Mouse (Mus musculus): ENCODE results near the gene Thsd4.

Thsd4 gene

DNA sequence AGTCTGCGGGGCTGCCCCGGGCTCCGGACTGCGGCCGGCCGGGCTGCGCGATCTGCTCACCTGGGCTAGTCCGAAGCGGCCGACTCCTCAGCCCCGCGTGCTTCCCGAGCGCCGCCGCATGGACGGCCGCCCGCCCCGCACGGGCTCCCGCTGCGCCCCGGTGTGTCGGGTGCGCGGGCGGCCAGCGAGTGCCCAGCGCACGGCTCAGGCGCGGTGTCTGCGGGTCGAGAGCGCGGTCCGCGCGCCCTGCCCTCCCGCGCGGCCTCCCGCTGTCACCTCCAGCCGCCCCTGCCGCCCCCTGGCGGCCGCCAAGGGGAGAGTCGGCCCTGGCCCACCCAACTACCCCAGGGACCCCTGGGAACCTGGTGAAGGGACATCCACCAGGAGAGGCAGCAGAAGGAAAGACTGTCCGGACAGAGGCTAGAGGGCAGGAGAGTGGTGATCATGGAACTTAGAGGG lies at the start of gene Thsd4:
Gene Thsd4, minus strand, starts transcription at position 241 of the 459 bp plus-strand sequence.
- in situ Hi-C loops (cut with MboI, MseI): no loop called here

DNA sequence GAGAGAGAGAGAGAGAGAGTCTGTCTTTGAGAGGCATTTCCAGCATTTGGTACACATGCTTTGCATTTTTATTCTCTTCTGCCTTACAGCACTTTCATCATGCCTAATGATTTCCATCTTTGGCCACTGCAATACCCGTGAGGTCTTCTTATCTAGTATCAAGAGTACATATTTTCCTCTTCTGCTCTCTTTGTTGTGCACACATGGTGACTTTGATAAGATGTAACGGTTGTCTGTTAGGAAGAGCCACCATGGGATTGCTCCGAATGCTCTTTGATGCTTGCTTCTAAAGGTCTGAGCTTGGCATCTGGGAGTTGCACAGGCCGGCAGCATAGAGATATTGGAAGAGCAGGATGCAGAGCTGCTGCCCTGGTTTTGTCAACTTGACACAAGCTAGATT lies 49.2 kb upstream of the Thsd4 start:
- in situ Hi-C loops (cut with MboI, MseI): no loop called here

DNA sequence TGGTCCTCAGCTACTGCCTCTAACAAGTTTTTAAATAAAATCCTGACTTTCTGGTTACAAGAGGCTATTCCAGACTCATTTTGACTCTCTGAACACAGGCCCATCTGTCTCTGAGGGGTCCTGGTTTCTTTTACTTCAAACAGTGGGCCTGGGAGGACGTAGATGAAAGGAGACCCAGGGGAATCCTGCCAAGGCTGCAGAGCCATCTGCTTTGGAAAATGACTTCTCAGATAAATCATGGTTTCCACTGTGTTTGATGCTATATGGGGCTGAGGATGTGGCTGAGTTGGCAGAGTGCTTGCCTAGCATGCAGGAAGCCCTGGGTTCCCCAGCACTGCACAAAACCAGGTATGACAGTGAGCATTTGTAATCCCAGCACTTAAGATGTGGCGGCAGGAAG lies 47.5 kb upstream of the Thsd4 start:
- in situ Hi-C loops (cut with MboI, MseI): no loop called here

DNA sequence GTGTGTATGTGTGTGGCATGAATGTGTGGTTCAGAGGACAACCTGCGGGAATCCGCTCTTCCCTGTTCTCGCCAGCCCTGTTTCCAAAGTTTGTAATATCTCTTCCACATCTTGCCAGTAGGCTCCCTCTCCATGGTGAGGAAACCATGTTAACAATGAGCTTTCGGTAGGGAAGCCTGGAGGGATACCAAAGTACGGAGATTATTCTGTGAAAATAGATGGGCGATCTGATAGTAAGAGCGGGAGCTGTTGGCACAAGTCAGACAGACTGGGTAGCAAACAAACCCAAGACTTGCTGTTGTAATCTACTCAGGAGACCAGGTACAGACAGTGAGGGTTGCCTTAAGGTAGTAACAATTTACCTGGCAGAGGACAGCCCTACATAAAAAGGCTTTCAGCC lies 42.0 kb upstream of the Thsd4 start:
- in situ Hi-C loops (cut with MboI, MseI): no loop called here

DNA sequence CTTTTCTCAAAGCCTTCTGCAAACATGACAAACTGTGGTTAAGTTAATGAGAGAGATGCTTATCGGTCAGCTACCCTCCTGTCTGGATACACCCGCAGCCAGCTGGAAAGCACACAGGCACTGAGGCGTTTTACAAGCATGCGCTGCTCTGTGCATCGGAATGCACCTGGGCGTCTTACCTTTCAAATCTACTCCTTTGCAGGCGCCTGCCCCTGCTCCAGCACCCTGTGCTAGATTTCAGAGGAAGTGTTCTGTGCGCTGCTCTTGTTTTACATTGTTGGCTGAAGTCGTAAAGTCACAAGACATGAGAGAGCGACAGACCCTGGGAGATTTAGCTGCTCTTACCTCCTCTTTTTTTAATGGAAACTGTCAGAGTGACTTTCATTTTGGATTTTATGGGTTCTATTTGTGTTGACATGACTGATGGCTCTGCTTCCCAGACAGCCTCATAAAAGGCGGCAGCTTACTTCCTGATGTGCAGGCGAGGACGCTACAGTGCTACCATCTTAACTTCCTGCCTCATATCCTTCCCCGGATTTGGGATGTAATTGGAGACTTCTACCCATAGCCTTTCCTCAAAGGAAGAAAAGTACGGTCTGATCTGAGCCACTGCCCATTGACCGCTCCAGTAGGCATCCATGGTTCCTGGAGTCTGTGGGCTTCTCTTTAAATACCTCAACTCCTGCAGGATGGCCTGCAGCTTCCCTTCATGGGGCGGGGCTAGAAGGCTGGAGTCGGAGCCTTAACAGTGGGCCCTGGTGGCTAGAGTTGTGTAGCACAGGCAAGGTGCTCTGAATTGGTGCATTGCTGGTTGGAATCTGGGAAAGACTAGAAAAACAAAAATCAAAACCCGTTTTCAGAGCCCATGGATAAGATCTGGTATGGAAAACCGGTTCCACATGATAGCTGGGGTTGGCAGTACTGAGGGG lies 40.9 kb upstream of the Thsd4 start:
- in situ Hi-C loops (cut with MboI, MseI): no loop called here

DNA sequence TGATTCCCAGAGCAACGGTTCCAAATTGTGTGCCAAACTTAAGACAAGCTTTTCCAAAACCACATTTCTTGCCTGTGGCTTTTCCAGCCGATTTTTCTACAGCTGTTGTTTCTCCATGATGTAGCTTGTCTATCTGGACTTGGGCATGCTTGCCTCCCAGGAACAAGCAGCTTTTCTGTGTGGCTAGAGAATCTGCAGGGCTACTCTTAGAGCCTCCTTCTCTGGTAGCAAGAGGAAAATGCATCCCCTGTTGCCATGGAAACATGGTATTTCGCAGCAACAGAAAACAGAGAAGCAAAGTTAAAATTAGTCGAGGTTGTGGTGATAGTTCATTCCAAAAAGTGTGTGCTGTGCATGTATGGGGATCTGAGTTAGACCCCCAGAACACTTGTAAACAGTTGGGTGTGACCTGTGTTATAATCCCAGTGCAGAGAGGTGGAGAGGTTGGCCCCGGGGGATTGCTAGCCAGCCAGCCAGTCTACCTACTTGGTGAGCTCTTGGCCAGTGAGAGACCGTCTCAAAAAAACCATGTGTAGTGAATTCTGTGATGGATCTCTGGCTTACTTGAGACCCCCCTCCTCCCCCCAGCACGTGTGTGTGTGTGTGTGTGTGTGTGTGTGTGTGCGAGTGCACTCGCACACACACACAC lies 39.9 kb upstream of the Thsd4 start:
- in situ Hi-C loops (cut with MboI, MseI): no loop called here

DNA sequence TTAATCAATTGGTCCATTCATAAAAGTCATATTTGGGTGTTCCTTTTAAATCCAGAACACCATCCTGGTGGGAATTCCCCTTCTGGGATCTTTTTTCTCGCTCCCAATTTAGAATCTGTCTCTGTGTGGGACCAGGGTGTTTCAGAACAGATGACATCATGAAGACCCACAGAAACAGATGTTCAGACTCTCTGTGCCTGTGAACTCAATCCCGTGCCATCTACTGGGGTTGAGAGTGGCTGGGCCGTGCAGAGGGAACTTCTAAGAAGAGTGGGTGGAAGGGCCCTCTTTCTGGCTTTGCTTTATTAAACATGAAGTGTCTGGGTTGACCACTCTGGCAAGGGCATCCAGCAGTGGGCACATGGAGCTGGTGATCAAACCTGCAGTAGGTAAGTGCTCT lies 36.7 kb upstream of the Thsd4 start:
- in situ Hi-C loops (cut with MboI, MseI): no loop called here

DNA sequence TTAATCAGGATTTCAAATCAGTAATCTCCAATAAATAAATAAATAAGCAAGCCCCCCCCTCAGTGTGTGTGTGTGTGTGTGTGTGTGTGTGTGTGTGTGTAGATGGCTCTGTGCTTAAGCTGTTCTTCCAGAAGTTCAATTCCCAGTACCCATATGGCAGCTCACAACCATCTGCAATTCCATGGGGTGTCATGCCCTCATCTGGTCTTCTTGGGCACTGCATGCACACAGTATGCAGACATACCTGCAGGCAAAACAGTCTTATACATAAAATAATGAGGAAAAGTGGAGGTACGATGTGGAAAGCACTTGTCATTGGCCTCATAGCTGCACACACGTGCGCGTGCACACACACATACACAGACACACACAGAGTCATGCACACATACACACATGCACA lies 29.4 kb upstream of the Thsd4 start:
- in situ Hi-C loops (cut with MboI, MseI): no loop called here

DNA sequence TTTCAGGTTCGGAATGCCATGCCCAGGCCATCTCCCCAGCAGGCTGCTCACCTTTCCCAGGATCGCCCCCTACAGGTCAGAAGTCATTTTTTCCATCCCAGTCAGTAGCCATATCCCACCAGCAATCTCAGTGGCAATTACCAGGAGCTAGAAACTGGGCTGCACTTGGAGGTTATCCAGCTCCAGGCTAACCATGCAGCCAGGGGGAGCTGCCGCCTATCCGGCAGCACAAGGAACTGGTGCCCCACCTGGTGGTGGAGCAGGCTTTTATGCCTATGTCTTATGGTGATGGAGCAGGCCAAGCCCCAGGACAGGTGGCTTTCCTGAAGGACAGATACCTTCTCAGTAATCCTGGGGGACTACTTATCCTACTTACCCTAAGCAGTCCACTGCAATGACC lies 26.3 kb upstream of the Thsd4 start:
- in situ Hi-C loops (cut with MboI, MseI): no loop called here

DNA sequence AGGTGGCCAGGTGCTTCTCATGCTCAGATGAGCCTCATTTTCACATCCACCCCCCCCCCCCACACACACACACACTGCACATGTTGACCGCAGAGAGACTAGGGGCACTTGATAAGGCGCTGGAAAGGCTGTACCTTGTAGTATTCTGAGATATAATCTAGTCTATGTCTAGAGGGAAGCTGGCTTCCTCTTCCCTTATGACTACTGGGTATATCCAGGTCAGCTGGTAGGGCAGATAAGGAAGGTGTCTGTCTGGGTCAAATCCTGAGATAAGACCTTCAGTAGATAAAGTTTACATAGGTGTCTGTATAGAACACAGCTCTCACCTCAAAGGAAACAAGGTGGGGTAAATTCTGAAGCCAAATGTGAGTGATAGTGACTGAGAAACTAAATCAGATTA lies 24.3 kb upstream of the Thsd4 start:
- in situ Hi-C loops (cut with MboI, MseI): no loop called here

DNA sequence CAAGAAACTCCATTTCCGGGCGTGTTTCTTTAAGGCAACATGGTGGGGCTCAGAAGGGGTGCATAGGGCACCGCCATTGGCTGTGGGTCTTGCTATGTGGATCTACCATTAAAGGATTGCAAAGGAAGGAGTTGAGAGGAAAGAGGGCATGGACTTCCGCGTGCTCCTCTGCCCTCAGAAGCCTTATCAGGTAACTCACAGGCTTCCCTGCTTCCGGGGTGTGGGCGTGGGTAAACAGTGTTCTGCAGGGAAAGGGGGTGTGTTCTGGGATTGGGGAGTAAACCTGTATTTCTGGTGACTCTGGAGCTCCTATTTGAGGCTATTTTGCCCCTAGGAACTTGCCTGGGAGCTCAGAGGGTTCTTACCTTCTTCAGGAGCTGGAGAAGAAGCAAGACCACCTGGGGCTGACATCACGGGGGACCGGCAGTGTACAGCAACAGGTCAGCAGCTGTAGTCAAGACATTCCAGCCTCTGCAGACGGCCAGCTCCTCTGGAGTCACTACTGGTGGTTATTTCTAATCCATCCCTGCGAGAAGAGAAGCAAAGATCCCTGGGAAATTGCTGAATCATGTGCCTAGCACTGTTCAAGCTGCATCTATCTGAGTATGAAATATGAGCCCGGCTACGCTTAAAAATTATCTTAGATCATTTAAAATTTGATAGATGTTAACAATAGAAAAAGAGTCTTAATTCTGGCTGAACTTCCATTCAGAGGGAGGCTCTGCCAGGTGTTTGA lies 23.7 kb upstream of the Thsd4 start:
- in situ Hi-C loops (cut with MboI, MseI): no loop called here

DNA sequence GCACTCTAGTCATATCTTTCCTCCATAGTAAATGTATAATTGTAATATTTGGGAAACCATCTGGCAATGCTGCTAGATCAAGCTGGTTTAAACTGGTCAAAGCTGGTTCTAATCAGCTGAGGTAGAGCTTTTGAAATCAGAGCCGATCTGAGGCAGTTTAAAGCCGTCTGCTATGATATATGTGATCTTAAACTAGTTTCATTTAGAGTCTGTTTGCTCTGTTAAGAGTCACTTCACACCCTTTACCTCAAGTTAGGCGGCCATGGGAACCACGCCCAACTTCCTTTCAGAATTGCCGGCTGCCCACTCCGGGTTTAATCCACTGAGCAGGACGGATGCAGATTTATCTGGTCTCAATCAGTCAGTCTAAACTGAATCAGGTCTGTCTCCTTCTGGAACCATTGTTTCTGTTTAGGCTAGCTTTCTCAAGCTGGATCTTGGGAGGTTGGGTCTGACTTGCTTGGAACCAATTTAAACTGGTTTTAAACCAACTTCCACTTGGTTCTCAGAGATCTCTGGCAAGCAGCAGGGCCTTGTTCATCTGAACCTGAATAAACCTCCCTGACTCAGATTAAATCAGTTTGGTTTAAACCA lies 21.7 kb upstream of the Thsd4 start:
- in situ Hi-C loops (cut with MboI, MseI): no loop called here

DNA sequence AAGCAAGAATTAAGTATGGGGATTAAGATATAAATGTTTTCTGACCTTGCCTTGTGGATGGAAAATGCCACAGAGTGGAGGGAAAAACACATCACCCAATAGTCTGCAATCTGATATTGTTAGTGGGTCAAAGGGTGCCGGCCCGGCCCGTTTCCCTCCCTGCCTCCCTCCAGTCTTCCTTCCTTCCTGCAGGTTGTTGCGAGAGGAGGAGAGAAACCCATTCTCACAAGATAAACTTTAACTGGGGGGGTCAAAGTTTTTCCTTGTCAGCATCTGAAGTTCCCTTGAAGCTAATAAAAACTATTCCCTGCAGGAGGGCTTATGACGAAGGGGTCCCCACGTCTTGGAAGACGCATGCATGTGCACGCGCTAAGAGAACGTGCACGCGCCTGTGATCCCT lies 8.5 kb upstream of the Thsd4 start:
- in situ Hi-C loops (cut with MboI, MseI): no loop called here

DNA sequence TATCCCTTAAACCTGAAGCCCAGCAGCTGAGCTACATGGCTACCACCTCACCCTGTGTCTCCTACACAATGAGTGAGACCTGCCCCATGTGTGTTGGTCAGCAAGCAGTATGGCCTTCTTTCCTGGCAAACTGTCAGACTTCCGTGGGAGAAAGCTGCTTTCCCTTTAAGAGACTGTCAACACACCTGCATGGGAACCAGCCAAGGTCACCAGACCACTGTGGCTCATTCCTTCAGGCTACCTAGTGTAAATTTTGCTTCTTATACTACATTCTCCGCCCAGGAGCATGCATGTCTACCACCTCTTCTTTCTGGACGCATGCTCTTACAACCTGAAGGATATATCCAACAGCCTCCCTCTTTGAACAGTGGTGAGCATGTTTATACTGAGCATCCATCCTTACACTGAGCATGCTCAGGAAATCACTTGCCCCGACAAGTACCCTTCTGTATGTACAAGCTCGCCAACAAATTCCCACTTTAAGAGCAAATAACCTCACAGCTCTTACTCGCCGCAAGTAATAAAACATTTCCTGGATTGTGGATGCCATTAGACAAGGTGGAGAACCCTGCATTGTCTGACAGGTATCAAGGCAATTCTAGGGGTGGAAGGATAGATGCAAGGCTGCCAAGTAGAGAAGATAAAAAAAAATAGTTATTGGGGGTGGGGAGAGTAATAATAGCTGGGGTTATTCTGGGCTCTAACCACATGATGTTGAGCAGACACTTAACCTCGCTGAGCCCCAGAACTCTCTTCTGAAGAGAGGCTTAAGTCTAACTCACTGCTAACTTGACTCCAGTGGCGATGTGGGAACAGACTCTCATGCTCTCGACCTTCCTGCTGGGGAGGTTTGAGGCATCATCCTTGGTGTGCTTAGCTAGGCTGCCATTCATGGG lies 7.8 kb upstream of the Thsd4 start:
- in situ Hi-C loops (cut with MboI, MseI): no loop called here

DNA sequence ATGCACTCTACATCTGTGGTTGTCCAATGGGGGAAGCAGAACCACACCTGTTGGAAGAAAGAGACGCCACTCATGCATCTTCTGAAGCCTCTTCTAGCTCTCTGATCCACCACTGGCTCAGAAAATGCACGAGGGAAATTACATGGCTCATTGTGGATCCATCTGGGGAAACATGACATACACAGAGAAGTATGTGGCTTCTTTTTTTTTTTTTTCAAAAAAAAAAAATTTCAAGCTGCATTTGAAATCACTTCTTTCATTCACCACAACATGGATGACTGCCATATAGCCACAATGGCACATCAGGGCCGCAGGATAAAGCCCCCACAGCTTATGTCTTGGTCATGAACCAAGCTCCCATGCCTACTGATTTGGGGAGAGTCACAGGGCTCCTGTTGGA lies 6.4 kb upstream of the Thsd4 start:
- in situ Hi-C loops (cut with MboI, MseI): no loop called here

DNA sequence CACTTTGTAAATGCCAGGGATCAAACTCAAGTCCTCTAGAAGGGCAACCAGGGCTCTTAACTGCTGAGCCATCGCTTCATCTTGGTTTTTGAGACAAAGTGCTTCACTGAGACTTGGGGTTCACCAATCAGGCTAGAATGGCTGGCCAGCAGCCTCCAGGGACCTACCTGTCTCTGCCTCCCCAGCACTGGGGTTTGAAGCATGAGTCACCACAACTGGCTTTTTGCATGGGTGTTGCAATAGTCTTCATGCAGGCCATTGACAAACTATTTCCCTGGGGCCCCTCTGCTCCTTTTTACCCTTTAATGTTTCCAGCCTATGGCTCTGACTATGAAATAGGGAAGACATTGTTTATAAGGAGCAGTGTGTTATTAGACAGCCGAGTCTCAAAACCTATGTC lies 6.0 kb upstream of the Thsd4 start:
- in situ Hi-C loops (cut with MboI, MseI): no loop called here

DNA sequence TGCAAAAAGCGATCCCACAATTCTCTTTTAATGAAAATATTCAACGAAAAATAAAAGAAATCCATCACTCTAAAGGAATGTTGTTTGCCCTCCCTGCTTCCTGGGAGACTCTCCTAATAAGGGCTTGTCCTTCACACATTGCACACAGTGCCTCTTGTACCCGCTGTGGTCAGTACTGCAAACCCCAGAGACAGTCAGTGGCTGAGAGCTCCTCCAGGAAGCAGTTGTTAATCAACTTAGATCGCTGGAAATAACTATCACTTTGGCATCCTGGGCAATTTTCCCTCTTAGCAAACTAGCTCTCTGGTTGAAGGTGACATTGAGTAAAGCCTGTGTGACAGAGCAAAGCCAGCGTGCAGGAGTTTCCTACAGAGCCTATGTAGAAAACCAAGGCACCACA lies 5.2 kb upstream of the Thsd4 start:
- in situ Hi-C loops (cut with MboI, MseI): no loop called here

DNA sequence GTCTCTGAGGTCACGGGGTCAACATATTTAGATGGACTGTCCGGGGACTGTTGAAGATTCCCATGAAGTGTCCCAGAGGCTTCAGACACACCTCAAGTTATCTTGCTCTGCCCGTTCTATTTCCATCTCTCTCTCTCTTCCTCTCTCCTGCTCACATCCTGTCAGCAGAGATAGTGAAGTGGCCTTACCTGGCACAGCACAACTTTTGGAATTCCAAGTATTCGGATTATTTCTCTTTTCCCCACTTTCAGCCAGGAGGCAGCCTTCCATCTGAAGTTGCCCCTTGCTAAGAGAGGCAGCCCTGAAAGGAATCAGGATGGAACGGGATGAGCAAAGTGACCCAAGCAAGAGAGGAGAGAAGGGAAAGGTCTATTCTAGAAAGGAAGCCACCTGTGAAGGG lies 4.3 kb upstream of the Thsd4 start:
- in situ Hi-C loops (cut with MboI, MseI): no loop called here

DNA sequence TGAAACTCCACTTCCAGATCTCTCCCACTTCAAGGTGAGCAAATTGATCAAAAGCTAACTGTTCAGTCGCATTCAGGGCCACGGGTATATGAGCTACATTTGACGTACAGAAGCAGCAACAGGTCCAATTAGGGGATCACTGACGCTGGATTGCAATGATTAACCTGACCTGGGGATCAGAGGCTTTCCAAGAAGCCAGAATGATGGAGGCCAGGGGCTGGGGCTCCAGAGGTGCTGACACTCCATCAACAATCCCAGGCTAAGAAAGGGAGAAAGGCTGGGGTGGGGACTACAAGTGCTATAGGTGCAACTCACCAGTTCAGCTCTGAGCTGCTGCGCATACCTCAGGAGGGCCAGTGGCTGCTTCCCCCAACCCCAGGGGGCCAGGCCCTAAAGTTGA lies 703 bp downstream of the Thsd4 start:
- in situ Hi-C loops (cut with MboI, MseI): no loop called here

DNA sequence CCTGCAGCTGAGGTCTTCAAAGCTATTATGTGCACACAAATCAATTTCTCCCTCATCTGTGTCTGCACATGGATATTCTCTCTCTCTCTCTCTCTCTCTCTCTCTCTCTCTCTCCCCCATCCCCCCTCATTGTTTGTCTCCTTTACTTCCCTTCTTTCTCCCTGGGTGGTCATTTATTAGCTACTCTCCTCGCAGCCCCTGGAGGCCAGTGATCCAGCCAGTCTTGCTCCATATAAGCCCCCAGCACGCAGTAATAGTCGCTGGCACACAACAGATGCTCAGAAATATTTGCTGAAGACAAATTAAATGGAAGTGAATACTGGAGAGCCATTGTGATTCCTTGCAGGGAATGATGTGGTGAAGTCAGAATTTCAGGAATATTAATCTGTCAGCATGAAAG lies 2.2 kb downstream of the Thsd4 start:
- in situ Hi-C loops (cut with MboI, MseI): no loop called here

DNA sequence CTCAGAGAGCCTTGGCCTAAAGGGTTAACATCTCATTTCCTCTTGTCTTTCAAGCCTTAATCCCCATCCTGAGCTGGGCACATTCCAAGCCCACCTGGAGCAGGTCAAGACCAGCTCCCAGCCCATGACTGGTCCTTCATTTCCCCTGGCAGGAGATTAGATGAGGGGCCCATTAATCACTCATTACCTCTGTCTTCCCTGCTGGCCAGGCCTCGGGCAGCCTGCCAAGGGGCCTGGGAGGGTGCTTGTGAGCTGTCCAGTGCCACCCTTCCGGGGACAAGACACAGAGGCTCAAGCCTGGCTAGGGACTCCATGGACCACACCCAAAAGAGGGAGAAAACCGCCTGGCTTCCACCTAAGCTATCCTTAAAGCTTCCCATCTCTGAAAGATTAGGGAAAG lies 3.6 kb downstream of the Thsd4 start:
- in situ Hi-C loops (cut with MboI, MseI): no loop called here

All from T-helper 1 cell (primary cell).